Mouse (Mus musculus): ENCODE measurements around the gene Rabif.
A peak's percentile ranks its signal among the peaks of the same experiment; 100 is the strongest.
"Not testable (repeated sequence)": the region's sequence is repeated elsewhere in the genome, so short reads cannot be mapped to it uniquely, and the experiment has no call there.

Gene Rabif

DNA sequence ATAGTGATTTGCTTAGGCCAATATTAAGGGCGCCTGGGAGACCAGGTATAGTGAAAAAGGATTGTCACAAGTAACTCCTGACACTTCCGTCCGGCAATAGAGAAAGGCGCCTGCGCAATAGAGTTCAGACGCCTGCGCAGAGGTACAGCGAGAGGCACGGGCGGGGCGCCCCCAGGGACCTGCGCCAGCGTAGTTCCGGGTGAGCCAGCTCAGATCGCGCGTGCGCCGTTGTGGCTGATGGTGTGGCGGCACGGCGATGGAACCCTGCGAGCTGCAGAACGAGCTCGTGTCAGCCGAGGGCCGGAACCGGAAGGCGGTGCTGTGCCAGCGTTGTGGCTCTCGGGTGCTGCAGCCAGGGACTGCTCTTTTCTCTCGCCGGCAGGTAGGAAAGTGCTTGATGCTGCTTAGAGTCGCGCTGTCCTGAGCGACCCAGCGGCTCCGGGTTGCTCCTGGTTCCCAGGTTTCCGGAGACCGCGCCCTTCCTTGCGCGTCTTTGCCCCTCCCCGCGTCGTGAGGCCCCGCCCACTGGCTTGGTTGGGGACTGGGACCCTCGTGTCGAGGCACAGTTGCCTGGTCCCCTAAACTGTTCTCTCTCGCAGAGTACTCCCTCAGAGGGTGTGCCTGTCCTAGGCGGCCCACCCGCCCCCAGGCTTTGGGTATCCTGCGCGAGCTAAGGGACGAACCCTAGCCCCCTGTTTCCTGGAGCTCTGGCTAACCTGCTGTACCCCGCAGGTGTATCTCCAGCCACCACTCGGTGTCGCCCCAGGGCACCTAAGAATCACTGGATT is at the start of gene Rabif:
Gene Rabif, plus strand, starts transcription at position 221 of the 788 bp plus-strand sequence.
- DNase-seq (ENCODE audit: low read depth), result peak; percentile 99

DNA sequence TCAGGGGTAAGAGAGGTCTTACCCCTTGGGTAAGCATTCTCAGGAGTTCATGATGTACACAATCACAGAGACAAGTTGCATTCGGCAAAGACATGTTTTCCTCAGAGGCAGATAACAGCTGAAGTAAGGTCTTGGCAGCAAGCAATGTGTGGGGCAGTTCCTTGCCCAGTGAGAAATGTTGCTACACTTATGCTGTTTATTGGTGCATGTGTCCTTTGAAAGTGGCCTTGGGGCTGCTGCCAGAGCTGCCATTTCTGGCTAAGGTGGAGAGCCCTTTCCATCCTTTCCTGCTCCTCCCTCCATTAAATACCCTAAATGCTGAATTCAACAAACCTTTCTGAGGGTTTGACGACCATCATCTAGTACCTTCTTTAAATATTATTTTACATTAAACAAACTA is 49.0 kb upstream of the Rabif start:
- no peak for DNase-seq (ENCODE audit: low read depth)

GRCm38 (mm10) chr1:134448537-134448936 is 45.9 kb upstream of the Rabif start:
- DNase-seq (ENCODE audit: low read depth), result not testable (repeated sequence)

GRCm38 (mm10) chr1:134450201-134450600 is 44.2 kb upstream of the Rabif start:
- DNase-seq (ENCODE audit: low read depth), result no peak

GRCm38 (mm10) chr1:134450986-134451385 is 43.5 kb upstream of the Rabif start:
- DNase-seq (ENCODE audit: low read depth), result peak; percentile 76

- DNase-seq (ENCODE audit: low read depth), result peak; percentile 97
Observed at GRCm38 (mm10) chr1:134454904-134455824, 39.3 kb upstream of the Rabif start, which contains the start of gene Klhl12. TSS of gene Klhl12 (plus strand) at chr1:134455531.

DNA sequence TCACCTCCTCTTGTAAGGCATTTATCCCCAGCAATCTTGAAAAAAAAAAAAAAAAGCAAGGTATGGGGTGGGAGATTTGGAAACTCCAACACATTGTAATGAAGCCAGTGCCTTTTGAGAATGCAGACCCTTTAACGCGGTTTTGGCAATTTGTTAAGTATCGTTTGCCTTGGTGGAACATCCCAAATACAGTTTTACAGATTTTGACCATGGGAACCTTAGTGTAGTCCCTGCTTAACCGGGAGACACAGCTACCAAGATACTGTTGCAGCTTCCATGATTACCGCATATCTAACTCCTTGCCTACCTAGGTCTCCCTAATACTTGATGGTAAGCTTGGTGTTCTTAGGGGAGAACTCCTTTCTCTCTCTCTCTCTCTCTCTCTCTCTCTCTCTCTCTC is 38.4 kb upstream of the Rabif start:
- peak; percentile 26 for DNase-seq (ENCODE audit: low read depth)

DNA sequence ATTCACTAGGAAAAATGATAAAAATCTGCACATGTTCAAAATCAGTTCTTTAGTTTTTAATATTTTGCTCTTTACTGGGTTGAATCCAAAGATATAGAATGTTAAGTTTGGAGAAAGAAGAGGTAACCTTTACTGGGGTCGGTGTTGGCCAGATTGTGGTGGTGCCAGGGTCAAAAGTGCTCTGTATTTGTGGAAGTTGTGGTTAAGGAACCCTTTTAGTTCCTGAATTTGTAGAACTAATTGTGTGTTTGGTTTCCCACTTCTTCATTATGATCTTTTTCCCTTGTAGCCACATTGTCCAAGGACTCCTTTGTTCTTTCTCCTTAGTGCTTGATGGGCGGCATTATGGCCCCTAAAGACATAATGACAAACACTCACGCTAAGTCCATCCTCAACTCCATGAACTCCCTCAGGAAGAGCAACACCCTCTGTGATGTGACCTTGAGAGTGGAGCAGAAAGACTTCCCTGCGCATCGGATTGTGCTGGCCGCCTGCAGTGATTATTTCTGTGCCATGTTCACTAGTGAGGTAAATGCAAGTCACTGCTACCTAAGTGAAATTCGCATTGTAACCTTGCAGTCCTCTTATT is 36.2 kb upstream of the Rabif start:
- no peak for DNase-seq (ENCODE audit: low read depth)

GRCm38 (mm10) chr1:134460294-134461284 is 33.9 kb upstream of the Rabif start:
- DNase-seq (ENCODE audit: low read depth), result no peak

- DNase-seq (ENCODE audit: low read depth), result no peak
Observed at GRCm38 (mm10) chr1:134484623-134485022, 9.8 kb upstream of the Rabif start.

GRCm38 (mm10) chr1:134490903-134491801 is 3.3 kb upstream of the Rabif start:
- no peak for DNase-seq (ENCODE audit: low read depth)

DNA sequence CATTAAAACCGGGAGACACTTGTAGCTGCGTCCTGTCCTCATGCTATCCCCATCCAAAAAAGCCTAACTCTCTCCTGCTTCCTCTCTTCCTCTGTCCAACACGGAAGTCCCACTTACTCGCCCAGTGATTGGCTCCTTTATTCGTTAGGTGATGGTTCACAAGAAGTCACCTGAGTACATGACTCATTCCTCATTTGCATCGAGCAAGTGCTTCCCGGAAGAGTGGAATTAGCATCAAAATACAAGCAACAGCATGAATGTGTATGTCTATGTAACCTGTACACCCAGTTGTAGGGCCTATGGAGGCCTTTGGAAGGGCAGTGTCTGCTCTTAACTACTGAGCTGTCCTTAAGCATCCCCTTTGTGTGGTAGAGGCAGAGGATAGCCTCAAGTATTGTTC is 2.2 kb upstream of the Rabif start:
- no peak for DNase-seq (ENCODE audit: low read depth)

DNA sequence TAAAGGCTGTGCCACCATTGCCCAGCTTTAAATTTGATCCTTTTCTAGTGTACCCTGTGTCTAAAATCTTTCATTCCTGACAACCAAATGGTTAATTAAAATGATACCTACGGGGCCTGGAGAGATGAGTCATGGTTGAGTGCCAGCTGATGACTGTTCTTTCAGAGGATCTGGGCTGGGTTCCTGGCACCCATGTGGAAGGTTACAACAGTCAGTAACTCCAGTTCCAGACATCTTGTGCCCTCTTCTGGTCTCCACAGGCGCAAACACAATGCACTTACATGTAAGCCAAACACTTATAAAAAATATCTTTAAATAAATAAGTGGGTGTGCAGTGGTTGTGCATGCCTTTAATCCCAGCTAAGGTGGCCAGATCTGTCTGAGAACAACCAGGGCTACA is 952 bp upstream of the Rabif start:
- DNase-seq (ENCODE audit: low read depth), result no peak

DNA sequence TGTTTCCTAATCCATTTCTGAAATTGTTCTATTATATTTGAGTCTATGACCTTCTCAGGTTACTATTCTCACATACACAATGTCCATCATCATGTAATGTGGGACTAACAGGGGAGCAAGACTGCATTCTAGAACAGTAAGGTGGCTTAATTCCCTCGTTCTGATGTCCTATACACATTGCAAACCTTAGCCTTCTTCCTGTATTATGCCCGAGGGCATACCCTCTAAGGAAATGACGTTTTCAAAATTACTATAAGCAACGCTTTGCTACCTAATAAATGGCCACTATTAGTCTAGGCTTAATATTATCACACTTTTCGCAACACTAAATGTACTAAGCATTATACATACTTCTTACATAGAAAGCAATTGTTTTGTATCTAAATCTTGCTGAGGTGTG is 492 bp upstream of the Rabif start:
- no peak for DNase-seq (ENCODE audit: low read depth)

DNA sequence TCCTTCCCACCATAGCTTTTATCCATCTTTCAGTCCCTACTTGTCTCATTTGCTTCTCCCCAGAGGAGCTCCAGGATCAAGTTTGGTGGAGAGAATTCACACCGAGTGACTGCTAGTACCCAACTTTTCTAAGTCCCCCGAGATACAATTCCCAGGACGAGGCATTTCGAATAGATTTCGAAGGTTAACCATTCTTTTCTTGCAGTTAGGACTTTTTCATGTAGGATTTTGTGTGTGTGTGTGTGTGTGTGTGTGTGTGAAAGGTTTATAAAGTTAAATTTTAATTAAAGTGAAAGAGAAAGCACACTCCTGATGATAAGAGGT is 730 bp downstream of the Rabif start:
- DNase-seq (ENCODE audit: low read depth), result no peak

DNA sequence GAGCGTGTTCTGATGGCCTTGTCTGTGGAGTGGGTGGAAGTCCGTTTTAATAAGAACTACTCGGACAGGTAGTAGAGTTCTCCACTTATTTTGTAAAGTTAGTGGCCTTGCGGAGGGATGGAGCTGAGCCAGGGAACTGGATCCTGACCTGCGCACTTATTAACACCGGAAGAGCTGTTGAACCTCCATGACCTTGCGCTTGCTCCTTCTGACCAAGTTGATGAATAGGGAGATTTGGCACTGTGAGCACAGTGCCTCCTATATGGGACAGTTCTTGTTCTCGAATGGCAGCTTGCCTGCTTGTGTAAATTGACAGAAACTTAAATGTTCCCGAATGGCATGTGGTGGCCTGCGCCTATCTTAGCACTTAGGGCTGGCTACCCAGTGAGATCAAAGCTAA is 1.5 kb downstream of the Rabif start:
- no peak for DNase-seq (ENCODE audit: low read depth)

DNA sequence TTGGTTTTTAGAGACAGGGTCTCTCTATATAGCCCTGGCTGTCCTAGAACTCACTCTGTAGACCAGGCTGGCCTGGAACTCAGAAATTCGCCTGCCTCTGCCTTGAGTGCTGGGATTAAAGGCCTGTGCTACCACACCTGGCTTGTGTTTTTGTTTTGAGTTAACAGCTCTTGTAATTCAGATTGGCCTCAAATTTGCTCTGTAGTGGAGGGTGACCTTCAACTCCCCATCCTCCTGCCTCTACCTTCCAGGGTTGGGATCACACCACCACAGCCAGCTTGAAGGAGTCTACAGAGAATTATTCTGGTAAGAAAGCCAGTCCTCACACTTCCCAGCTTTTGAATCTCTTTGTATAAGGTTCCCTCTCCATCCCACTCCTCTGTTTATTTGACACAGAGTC is 6.5 kb downstream of the Rabif start:
- no peak for DNase-seq (ENCODE audit: low read depth)

DNA sequence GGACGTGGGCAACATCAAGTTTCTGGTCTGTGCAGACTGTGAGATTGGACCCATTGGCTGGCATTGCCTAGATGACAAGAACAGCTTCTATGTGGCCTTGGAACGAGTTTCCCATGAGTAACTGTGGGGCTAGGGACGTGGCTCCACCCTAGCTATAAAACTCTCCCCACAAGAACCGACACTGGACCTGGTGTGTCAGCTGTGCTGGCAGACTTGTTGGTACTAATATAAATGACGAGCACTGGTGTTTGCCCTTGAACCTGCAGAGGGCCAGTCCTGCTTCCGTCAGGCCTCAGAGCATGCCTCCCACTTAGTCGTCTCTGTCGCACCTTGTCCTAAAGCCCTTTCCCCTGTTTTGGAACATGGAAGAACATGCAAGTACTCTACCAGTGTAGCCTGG is 11.8 kb downstream of the Rabif start:
- no peak for DNase-seq (ENCODE audit: low read depth)

DNA sequence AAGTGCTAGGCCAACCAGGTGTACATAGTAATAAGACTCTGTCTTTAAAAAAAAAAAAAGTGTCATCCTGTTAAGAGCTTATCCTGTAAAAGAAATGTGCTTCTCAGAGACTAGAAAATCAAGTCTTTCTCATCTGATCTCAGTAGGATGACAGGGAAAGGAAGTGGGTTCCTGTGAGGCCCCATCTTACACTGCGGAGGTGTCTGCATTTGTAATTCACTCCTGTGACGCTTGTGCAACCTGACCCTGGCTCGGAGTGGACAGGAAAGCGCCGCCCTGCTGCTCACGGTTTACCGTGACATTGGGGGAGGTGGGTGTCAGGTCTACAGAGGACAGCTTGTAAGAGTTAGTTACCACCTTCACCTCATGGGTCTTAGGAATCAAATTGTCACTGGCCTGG is 15.6 kb downstream of the Rabif start:
- peak; percentile 80 for DNase-seq (ENCODE audit: low read depth)

DNA sequence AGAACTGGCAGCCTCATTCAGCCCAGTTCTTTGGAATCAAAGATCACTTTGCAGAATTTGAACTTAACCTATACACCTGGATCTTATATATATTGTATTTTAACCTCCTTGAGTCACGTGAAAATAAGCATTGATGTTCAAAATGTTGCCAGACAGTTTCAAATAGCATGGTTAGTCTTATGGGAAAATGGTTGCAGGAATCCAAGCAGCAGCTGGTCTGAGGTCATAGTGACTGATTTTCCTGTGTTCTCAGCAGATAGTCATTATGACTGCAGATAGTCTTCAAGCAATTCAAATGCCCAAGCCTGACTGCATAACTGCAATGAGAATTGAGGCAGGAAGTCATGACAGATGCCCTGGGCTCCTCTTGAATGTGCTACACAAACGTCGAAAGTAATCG is 17.7 kb downstream of the Rabif start:
- no peak for DNase-seq (ENCODE audit: low read depth)

DNA sequence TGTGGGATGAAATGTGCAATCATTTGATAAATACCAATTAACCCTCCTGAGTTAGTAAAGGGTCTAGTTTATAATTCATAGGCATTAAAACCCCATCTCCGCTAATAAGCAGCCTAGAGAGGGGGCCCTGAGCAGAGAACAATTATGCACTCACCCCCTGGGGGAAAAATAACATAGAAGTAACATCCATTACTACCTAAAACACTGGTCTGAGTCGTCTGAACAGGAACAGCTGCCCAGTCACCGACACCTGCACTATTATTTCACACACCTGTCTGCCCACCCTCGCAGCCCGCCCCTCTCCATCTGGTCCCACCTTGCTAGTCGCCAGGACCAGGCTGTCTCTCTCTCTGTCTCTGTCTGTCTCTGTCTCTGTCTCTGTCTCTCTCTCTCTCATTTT is 18.1 kb downstream of the Rabif start:
- no peak for DNase-seq (ENCODE audit: low read depth)

Data from naive thymus-derived CD4-positive, alpha-beta T cell, adult 2 months (primary cell).